Mouse (Mus musculus) limb, embryonic 15.5 days (tissue): ENCODE data around the gene Cmtm1. TPM values are rescaled to one million over a fixed set of nuclear protein-coding genes. Genes with fewer than 3 reads are reported as not detected.
"Not testable (repeated sequence)": the region's sequence is repeated elsewhere in the genome, so short reads cannot be mapped to it uniquely, and the experiment has no call there.

ENCODE experiments used
- ATAC-seq: fragments of 200-750 bp; cut with Nextera tagmentation; 2 replicates; pipeline ENCODE4 v1.8.0; 2017; ENCODE audit warnings: low read depth, moderate TSS enrichment; ENCODE audit not compliant: insufficient number of reproducible peaks, low FRiP score, low TSS enrichment
- H3K27ac ChIP-seq: fragments of 300-500 bp; sonication (generic); 2 replicates; pipeline ENCODE4 v1.5.1; 2015; ENCODE audit warnings: moderate library complexity, mild to moderate bottlenecking, inconsistent platforms
- H3K27me3 ChIP-seq: fragments of 300-500 bp; sonication (generic); 2 replicates; pipeline ENCODE4 v1.6.1; 2015; ENCODE audit warnings: inconsistent platforms
- H3K36me3 ChIP-seq: fragments of 300-500 bp; sonication (generic); 2 replicates; pipeline ENCODE4 v1.6.1; 2015; ENCODE audit warnings: inconsistent platforms
- H3K4me1 ChIP-seq: fragments of 300-500 bp; sonication (generic); 2 replicates; pipeline ENCODE4 v1.6.1; 2015; ENCODE audit warnings: inconsistent platforms
- H3K4me2 ChIP-seq: fragments of 300-500 bp; sonication (generic); 2 replicates; pipeline ENCODE4 v1.6.1; 2015; ENCODE audit warnings: mild to moderate bottlenecking, inconsistent platforms
- H3K4me3 ChIP-seq: fragments of 300-500 bp; sonication (generic); 2 replicates; pipeline ENCODE4 v1.5.1; 2015; ENCODE audit warnings: mild to moderate bottlenecking, inconsistent platforms
- H3K9ac ChIP-seq: fragments of 300-500 bp; sonication (generic); 2 replicates; pipeline ENCODE4 v1.6.1; 2015; ENCODE audit warnings: inconsistent platforms
- H3K9me3 ChIP-seq: fragments of 300-500 bp; sonication (generic); 2 replicates; pipeline ENCODE4 v1.6.1; 2016; ENCODE audit warnings: inconsistent platforms
- WGBS: fragments of 180-500 bp; shearing (Covaris S2); methylation state at CpG from one replicate; pipeline ENCODE4 v1.1.7; 2015; 5-methylcytosine and 5-hydroxymethylcytosine counted together
- polyA plus RNA-seq: library from polyadenylated mRNA; unstranded; fragments of >200 nt; fragmentation: Nextera tagmentation; extraction: Ambion mirVana; gene quantifications from 2 replicates; pipeline ENCODE4 v1.2.1, GENCODE M21; 2015

Cmtm1 gene
- polyA plus RNA-seq, 1 experiment from 2014 or later: not detected

GRCm38 (mm10) chr8:104340233-104341105 lies 30.5 kb upstream of the Cmtm1 start:
- Histone ChIP-seq H3K4me3 (peak overlapping the region; percentile 75), H3K9me3 (no peaks in the 10 kb centered on the region), H3K9ac (peak overlapping the region; percentile 64), H3K27ac (peak overlapping the region; percentile 87), H3K4me1 (peaks cover 30% of the 10 kb centered on the region), H3K27me3 (no peaks in the 10 kb centered on the region), H3K4me2 (peak overlapping the region; percentile 79), H3K36me3 (peaks cover 11% of the 10 kb centered on the region; the same call in 1 of the 2 replicates)
- peak; percentile 82 for ATAC-seq
- WGBS: under 1% methylated on average over 51 of the region's 54 CpGs

- WGBS: under 1% methylated on average over 6 of the region's 6 CpGs
- H3K27ac ChIP-seq: peak overlapping the region; percentile 87
- no peak for ATAC-seq
These were observed 30.0 kb upstream of the Cmtm1 start for GRCm38 (mm10) chr8:104339983-104340232.

GRCm38 (mm10) chr8:104339229-104339982 lies 29.5 kb upstream of the Cmtm1 start, which contains the start of gene Cmtm3:
Gene Cmtm3 (plus strand): TSS chr8:104339410.
- peaks cover 27% of the 10 kb centered on the region for H3K4me1 ChIP-seq
- peak within 1 kb of the TSS; percentile 64 for H3K9ac ChIP-seq
- peaks cover under 1% of the 10 kb centered on the region; the same call in 1 of the 2 replicates for H3K36me3 ChIP-seq
- H3K27me3 ChIP-seq: no peaks in the 10 kb centered on the region
- no peaks in the 10 kb centered on the region for H3K9me3 ChIP-seq
- no peak for ATAC-seq
- 14% methylated on average over 18 of the region's 18 CpGs for WGBS
- peak within 1 kb of the TSS; percentile 87 for H3K27ac ChIP-seq
- H3K4me3 ChIP-seq: peak within 1 kb of the TSS; percentile 75
- H3K4me2 ChIP-seq: peak within 1 kb of the TSS; percentile 79

More at GRCm38 (mm10) chr8:104339983-104340232, 30.0 kb upstream of the Cmtm1 start:
- H3K36me3 ChIP-seq: peaks cover 5% of the 10 kb centered on the region; the same call in 1 of the 2 replicates
- peak overlapping the region; percentile 75 for H3K4me3 ChIP-seq
- H3K9me3 ChIP-seq: no peaks in the 10 kb centered on the region
- no peaks in the 10 kb centered on the region for H3K27me3 ChIP-seq
- peak overlapping the region; percentile 64 for H3K9ac ChIP-seq
- H3K4me2 ChIP-seq: peak overlapping the region; percentile 79
- peaks cover 30% of the 10 kb centered on the region for H3K4me1 ChIP-seq

GRCm38 (mm10) chr8:104337890-104338289 lies 27.9 kb upstream of the Cmtm1 start:
- WGBS: 48% methylated on average over 3 of the region's 3 CpGs
- ATAC-seq: no peak

GRCm38 (mm10) chr8:104336806-104337205 lies 26.9 kb upstream of the Cmtm1 start:
- H3K4me2 ChIP-seq: no peak overlapping the region
- ATAC-seq: no peak

More at GRCm38 (mm10) chr8:104337890-104338289, 27.9 kb upstream of the Cmtm1 start:
- Histone ChIP-seq H3K27ac (no peak overlapping the region), H3K4me3 (no peak overlapping the region), H3K4me2 (no peak overlapping the region), H3K9ac (no peak overlapping the region), H3K4me1 (peaks cover 17% of the 10 kb centered on the region), H3K9me3 (no peaks in the 10 kb centered on the region), H3K27me3 (no peaks in the 10 kb centered on the region), H3K36me3 (no peaks in the 10 kb centered on the region)

GRCm38 (mm10) chr8:104334196-104334595 lies 24.3 kb upstream of the Cmtm1 start:
- Histone ChIP-seq H3K9me3 (no peaks in the 10 kb centered on the region), H3K4me3 (no peak overlapping the region), H3K36me3 (no peaks in the 10 kb centered on the region), H3K4me2 (no peak overlapping the region), H3K27ac (no peak overlapping the region), H3K4me1 (peaks cover 2% of the 10 kb centered on the region; the same call in 1 of the 2 replicates), H3K9ac (no peak overlapping the region), H3K27me3 (no peaks in the 10 kb centered on the region)
- ATAC-seq: no peak
- 73% methylated on average over 1 of the region's 1 CpGs for WGBS

More at GRCm38 (mm10) chr8:104336806-104337205, 26.9 kb upstream of the Cmtm1 start:
- no peaks in the 10 kb centered on the region for H3K36me3 ChIP-seq
- no peak overlapping the region for H3K9ac ChIP-seq
- no peaks in the 10 kb centered on the region for H3K9me3 ChIP-seq
- H3K27ac ChIP-seq: no peak overlapping the region
- WGBS: 90% methylated on average over 1 of the region's 1 CpGs
- H3K27me3 ChIP-seq: no peaks in the 10 kb centered on the region
- peaks cover 16% of the 10 kb centered on the region for H3K4me1 ChIP-seq
- no peak overlapping the region for H3K4me3 ChIP-seq

- 70% methylated on average over 5 of the region's 5 CpGs for WGBS
- Histone ChIP-seq H3K9me3 (no peaks in the 10 kb centered on the region), H3K4me3 (no peak overlapping the region), H3K4me2 (no peak overlapping the region), H3K4me1 (no peaks in the 10 kb centered on the region), H3K27me3 (no peaks in the 10 kb centered on the region), H3K27ac (no peak overlapping the region), H3K9ac (no peak overlapping the region), H3K36me3 (no peaks in the 10 kb centered on the region)
- ATAC-seq: no peak
These were observed 23.8 kb upstream of the Cmtm1 start for GRCm38 (mm10) chr8:104333786-104334185.

GRCm38 (mm10) chr8:104332665-104333631 lies 23.0 kb upstream of the Cmtm1 start:
- no peak for ATAC-seq
- WGBS: 75% methylated on average over 5 of the region's 5 CpGs
- no peaks in the 10 kb centered on the region for H3K36me3 ChIP-seq

GRCm38 (mm10) chr8:104321930-104322329 lies 12.0 kb upstream of the Cmtm1 start, which contains the start of gene Cmtm2b:
Gene Cmtm2b (plus strand): TSS chr8:104322230.
- H3K4me1 ChIP-seq, H3K4me3 ChIP-seq, H3K9me3 ChIP-seq, H3K9ac ChIP-seq, H3K27ac ChIP-seq, H3K36me3 ChIP-seq, H3K4me2 ChIP-seq, H3K27me3 ChIP-seq, ATAC-seq: not testable (repeated sequence)
- WGBS: 87% methylated on average over 12 of the region's 12 CpGs

More at GRCm38 (mm10) chr8:104332665-104333631, 23.0 kb upstream of the Cmtm1 start:
- Histone ChIP-seq H3K27ac (no peak overlapping the region), H3K9ac (no peak overlapping the region), H3K9me3 (no peaks in the 10 kb centered on the region), H3K27me3 (no peaks in the 10 kb centered on the region), H3K4me1 (no peaks in the 10 kb centered on the region), H3K4me3 (no peak overlapping the region), H3K4me2 (no peak overlapping the region)

- H3K36me3 ChIP-seq, H3K4me2 ChIP-seq, H3K4me3 ChIP-seq, H3K9me3 ChIP-seq, H3K4me1 ChIP-seq, H3K27me3 ChIP-seq, H3K9ac ChIP-seq, ATAC-seq, H3K27ac ChIP-seq: not testable (repeated sequence)
- WGBS: 84% methylated on average over 11 of the region's 11 CpGs
These were observed 11.3 kb upstream of the Cmtm1 start, which contains the start of gene Gm11020 for GRCm38 (mm10) chr8:104321267-104321666. Gene Gm11020 (plus strand): TSS chr8:104321567.

GRCm38 (mm10) chr8:104313311-104313710 lies 3.4 kb upstream of the Cmtm1 start:
- 70% methylated on average over 4 of the region's 4 CpGs for WGBS
- Histone ChIP-seq H3K4me3 (no peak overlapping the region), H3K36me3 (no peaks in the 10 kb centered on the region), H3K27me3 (no peaks in the 10 kb centered on the region), H3K27ac (no peak overlapping the region), H3K4me1 (no peaks in the 10 kb centered on the region), H3K4me2 (no peak overlapping the region), H3K9me3 (no peaks in the 10 kb centered on the region), H3K9ac (no peak overlapping the region)
- no peak for ATAC-seq
